Mouse (Mus musculus) adrenal gland (tissue): ENCODE data around the gene Vps53.

Source experiments
- intact Hi-C: fragments of 180-260 bp; cut with DNase I; formaldehyde crosslinking; loops from one replicate; pipeline ENCODE4 v1.15.1; 2025

Gene Vps53

DNA sequence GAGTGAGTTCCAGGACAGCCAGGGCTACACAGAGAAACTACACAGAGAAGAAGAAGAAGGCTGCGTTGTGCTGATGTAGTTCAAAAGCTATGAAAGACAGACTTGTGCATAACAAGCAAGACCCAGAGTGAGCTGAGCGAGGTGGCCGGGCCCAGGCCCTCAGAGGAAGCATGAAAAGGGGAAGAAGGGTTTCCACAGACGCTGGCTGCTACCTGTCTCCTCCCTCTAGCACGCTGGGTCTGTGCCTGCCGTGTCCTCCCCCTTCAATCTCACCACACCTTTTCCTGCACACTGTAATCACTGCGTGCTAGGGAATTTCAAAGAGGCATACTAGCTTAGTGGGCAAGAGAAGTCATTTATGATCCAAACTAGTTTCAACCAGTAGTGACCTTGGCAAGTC is 115.0 kb downstream of the Vps53 start:
- intact Hi-C loops = no loop called here

DNA sequence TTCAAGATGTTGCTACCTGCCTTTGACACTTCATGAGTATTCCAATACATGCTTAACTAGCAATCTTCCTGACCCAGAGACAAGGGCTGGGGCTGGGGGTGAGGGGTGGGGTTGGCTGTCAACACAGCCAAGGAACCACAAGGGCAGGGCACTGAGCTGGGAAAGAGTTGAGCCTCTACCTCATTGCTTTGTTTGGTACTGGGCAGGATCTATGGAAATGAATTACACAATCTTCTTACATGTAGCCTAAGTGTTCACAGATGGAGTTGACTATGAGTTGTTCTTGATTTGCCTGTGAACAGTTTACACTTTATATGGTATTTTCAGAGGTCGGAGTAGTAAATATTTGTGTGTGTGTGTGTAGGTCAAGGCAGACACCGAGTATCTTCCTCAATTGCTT is 118.5 kb downstream of the Vps53 start:
- intact Hi-C loops = no loop called here

DNA sequence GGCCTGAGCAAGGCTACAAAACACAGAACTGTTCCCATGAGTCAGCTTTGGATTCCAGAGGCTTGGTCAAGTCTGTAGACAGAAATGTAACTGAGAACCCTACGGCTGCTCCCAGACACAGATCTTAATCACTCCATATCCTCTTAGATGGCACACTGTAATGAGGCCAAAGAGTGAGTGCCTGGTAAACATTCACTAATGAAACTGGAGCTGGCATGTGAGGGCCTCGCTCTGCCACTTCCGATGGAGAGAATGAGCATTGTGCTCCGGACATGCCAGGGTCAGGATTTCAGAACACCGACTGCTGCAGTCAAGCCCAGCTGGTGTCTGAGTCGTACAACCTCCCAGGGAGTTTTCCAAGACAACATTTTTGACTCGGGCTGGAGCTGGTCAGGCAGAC is 119.5 kb downstream of the Vps53 start:
- intact Hi-C loops = no loop called here

DNA sequence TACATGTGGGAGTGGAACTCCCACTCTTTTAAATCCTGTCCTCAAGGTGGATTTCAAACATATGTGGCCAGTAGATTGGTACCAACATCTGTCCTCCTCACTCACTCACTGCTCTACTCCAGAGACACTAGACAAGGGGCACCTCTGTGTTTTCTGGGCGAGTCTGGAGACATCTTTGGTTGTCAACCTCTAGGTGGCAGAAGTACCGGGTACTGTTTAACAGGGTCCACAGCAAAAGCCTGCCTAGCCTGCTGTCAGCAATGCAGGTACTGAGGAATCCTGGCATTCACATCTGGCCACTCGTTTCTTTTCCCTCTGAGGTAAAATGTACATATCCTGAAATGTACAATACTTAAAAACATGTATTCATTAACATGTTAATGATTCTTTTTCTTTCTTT is 123.0 kb downstream of the Vps53 start:
- intact Hi-C loops = no loop called here

DNA sequence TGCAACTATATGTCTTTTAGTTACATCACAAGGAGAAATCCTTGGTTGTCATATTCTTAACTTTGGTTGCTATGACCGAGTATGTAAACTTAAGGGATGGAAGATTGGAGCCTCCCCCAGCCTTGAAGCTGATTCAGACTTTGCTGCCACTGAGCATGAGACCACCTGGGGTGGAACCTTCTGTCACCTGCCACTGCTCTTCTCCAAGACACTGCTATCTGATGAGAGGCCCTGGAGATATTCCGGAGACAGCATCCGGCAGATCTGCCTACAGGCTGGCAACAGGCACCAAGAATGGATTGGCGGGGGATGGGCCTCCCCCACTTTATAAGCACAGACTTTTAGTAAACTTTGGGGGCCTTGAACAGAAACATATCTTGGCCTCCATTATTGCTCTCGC is 127.0 kb downstream of the Vps53 start:
- intact Hi-C loops = no loop called here

DNA sequence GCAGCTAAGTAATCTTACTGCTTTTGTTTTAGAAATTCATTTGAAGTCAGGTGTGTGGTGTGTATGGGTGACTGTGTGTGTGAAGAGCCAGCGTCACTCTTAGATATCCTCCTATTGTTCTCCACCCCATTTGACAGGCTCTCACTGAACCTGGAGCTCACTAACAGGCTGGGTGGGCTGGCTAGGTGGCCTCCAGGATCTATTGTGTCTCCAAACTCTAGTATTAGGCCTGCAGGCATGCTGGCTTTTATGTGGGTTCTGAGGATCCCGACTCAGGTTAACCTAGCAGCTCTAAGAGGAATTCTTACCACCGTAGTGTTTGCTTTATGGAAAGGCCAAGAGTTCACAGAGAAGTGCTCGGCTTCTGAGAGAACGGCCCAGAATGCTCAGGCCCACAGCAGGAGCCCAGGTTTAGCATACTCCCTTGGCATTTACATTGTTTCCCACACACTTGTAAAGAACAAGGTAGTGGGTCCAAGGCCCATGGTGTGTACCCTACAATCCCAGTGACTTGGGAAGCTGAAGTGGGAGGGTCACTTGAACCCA is 128.4 kb downstream of the Vps53 start:
- intact Hi-C loops = no loop called here

DNA sequence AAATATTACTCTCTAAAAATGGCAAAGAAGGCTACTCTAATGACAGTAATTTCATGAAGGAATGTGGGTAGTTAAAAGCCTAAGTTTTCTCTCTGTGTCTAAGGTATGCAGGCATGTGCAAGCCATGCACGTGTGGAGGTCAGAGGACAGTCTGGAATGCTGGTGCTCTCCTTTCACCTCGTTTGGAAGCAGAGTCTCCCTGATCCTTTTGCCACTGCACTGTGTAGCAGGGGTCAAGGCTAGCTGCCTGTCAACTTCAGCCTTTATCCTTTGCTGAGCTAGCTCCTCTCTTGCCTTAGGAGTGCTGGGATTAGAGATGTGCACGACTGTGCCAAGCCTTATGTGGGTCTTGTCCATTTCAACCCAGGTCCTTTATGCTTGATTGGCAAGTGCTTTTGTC is 128.9 kb downstream of the Vps53 start:
- intact Hi-C loops = no loop called here

DNA sequence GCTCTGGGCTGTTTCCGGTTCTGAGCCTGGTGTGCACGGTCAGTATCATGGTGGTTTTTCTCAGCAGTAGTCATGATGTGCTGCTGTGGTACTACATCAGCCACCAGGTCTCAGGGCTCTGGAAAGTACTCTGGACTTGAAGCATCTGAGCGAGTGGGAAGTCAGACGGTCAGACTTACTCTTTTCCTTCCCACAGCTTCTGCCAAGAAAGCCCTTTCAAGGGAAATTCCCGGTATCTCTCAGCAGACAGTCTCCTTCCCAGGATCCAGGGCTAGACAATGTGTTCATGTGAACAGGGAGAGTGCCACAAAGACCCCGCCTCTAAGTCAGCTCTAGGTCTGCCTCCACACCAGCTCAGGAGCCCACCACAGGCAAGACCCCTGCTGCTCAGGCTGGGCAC is 134.1 kb downstream of the Vps53 start:
- intact Hi-C loops = no loop called here

DNA sequence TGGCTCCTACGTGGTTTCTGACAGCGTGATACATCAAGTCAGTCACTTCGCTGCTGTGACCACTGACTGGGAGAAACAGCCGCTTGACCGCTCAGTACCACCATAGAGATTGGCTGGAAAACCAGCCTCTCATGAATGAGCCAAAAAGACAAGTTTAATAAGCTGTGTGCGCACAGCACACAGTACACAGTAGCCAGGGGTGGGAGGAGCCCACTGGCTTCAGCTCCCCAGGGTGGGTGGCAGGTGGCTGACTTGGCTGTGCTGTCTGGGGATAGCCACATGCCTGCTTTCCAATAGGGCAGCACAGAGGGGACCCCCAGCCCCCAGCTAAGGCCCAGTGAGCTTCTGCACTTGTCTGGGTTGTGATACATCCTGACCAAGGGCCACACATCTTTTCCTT is 135.0 kb downstream of the Vps53 start:
- intact Hi-C loops = no loop called here

DNA sequence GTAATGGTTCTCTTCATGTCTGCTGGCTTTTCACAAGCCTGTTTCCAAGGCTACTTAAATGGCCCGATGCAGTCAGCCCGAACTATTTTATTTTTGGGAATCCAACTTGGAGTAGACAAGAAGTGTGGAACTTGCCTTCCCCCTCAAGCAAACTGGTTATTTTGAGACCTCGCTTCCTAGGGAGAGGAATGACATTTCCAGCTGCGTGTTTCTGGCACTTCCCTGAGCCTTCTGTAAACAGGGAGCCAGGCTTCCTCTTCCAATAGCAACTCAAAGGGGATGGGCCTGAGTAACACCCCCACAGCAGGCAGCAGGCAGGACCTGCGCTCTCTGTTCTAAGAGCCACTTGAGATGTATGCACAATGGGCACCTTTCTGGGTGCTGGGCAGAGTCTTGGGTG is 136.6 kb downstream of the Vps53 start:
- intact Hi-C loops = no loop called here

DNA sequence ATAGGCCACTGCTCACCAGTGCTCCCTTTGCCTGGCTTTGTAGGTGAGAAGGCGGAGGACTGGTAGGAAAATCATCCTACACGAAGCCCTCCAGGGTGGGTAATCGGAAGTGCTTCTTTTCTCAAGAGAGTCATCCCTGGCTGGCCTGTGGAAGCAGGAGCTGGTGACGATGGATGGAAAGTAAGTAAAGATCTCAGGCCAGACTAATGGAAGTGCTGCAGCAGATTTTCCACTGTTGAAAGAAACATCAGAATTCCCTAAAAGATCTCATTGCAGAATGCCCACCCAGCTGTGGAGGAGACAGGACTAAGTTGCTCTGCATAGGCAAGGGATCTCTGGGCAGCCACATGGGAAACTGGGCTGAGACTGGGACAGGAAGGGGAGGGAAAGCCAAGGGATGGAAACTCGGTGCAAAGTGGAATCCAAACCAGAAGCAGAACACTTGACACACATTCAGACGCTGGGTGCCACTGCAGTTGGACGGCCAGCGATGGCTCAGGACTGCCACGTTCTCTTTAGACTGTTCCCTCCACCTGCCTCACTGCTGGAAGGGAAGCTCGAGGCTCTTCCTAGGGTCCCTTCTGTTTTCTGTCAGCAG is 137.3 kb downstream of the Vps53 start:
- intact Hi-C loops = no loop called here

DNA sequence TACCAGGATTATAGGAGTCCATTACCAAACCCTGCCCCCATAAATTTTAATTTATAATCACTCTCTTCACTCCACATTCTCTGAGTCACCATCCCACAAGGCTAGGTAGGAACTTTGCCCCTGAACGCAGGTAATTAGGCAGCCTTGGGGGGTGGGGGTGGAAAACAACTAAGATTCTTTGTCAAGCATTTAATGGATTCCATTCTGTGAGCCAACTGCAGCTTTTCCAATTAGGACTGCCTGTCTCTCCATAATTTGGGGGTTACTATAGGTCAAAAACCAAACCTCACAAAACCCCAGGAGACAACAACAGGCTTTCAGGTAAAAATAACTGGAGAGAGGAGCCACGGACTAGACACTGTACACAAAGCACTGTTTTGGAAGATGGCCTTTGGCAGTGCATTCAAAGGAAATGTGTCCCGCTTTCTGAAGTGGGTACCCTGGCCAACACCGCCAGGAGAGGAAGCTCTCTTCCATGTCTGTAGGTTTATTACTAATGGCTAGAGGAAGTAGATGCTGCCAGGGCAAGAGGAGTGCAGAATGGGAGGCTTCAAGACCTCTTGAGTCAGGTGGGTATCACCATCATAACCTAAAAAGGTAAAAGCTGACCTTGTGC is 138.6 kb downstream of the Vps53 start:
- intact Hi-C loops = no loop called here

DNA sequence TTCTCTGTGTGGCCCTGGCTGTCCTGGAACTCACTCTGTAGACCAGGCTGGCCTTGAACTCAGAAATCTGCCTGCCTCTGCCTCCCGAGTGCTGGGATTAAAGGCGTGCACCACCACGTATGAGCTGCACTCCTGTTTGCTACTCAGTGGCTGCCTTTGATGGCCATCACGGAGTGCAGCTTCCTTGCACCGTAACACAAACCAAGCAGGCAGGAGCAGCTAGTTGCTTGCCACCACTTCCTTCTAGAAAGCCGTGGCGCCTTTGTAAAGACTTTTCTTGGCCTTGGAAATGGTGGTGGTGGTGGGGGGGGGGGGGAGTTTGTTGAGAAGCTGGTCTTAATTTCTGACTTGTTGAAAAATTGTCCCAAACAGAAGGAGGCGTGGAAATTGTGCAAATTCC is 139.3 kb downstream of the Vps53 start:
- intact Hi-C loops = no loop called here

DNA sequence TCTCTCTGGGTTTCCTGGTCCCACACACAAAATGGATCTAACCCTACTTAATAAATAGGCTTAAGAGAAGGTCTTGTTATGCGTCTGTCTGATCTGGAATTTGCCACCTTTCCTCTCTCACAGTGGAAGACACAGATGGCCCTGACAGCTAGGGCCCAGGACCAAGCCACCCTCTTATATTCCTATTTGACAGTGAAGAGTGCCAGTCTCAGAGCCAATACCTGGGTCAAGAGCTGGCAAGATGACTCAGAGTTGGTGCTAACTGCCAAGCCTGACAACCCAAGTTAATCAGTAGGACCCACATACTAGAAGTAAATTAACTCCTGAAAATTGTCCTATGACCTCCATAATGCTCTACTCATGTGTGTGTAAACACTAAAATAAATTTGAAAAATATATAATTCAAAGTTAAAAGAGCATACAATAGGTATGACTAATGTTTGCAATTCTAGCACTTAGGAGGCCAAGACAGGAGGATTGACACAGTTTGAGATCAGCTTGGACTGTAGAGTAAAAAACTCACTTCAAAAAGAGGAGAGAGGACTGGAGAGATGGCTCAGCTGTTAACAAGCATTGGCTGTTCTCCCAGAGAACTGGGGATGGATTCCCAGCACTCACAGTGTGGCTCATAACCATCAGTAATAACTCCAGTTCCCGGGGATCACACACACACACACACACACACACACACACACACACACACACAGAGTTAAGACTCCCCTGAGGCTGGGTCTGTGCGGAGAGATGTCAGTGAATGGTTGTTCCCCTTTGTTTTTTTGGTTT is 140.0 kb downstream of the Vps53 start:
- intact Hi-C loops = no loop called here

DNA sequence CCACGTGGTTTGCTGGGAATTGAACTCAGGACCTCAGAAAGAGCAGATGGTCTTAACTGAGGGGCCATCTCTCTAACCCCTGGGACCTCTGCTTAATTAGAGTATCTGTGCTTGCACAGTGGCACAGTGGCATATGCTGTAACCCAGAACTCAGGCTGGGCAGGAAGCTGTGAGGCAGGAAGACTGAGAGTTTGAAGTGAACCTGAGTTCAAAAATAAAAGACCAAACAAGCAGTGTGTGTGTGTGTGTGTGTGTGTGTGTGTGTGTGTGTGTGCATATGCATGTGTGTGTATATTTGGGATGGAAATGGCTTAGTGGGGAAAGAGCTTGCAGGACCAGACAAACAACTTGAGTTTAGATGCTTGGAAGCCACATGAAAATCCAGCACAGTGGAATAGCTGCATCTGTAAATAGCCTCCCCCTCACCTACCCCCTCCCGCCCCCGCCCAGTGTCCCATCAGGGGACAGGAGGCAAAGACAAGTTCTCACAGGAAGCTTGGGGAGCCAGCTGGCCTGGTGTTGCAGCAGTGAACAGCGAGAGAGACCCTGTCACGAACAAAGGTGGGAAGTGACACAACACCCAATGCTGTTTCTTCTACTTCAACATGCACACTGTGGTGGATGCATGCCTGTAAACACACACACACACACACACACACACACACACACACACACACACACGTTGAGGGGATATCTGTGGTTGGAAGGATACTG is 141.7 kb downstream of the Vps53 start:
- intact Hi-C loops = no loop called here

DNA sequence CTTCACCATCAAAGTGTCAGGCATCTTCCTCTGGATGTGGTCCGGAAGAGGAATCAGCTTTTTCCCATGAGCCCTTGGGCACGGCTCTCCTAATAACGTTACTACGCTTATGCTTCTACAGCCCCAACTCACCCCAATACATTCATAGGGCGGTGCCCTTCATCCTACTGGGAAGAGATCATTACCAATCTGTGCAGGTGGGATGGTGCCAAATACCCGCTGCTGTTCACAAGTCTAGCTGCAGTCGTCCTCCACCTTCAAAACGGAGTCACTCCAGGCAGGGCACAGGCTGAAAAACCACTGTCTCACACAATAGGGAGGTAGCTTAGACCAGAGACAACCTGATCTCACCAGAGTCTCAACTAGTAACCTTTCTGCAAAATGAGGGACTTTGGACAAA is 144.3 kb downstream of the Vps53 start:
- intact Hi-C loops = no loop called here

DNA sequence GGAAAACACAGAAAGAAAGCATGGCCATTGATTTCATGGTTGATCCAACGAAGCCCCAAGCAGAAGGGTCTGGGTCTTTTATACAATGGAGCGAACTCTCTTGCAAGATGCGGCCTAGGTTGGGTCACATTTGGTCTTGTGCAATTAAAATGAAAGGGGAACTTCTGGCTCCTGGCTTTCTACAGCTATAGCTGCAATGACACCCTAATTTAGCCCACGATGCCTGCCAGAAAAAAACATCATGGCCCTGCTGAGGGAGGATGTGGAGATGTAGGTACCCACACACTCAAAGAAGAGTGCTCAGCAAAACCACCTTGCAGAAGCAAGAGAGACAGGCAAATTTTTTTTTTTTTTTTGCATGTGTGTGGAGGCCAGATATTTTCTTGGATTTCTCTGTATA is 145.6 kb downstream of the Vps53 start:
- intact Hi-C loops = no loop called here

DNA sequence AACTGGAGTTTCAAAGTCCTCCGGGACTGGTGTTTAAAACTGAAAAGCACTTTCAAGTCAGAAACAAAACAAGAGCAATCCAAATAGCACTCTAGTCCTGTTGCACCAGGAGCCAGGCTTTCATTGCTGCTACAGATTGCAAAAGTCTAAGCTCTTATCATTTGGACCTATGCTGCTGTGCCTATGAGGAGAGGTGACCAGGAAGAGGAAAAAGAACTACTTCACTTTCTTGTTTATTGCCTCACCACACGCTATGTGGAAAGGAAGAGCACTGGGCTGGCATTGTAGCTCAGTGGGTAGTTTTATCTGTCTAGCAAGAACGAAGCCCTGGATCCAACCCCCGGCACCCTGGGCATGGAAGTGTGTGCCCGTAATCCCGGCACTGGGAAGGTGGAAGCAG is 146.1 kb downstream of the Vps53 start:
- intact Hi-C loops = no loop called here

DNA sequence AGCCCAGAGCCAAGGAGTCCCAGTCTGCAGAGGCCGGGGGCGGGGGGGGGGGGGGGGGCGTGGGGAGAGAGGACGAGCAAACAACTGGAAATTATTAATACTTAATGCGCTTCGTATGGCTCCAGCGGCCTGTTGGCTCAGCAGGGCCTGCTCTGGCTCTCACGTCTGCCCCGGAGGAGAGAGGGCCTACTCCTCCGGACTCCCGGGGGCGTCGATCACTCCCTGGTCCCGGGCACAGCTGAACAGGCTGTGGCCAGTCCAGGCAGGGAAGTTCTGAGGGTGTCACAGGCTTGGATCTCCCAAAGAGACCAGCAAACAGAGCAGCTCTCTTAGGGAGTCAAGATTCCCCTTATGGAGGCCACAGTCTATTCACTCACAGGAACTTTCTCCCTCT is 151.4 kb downstream of the Vps53 start:
- intact Hi-C loops = loop anchor here (5.0 kb wide), 1 partner anchor 49 kb away; no protein-coding TSS in a partner anchor

DNA sequence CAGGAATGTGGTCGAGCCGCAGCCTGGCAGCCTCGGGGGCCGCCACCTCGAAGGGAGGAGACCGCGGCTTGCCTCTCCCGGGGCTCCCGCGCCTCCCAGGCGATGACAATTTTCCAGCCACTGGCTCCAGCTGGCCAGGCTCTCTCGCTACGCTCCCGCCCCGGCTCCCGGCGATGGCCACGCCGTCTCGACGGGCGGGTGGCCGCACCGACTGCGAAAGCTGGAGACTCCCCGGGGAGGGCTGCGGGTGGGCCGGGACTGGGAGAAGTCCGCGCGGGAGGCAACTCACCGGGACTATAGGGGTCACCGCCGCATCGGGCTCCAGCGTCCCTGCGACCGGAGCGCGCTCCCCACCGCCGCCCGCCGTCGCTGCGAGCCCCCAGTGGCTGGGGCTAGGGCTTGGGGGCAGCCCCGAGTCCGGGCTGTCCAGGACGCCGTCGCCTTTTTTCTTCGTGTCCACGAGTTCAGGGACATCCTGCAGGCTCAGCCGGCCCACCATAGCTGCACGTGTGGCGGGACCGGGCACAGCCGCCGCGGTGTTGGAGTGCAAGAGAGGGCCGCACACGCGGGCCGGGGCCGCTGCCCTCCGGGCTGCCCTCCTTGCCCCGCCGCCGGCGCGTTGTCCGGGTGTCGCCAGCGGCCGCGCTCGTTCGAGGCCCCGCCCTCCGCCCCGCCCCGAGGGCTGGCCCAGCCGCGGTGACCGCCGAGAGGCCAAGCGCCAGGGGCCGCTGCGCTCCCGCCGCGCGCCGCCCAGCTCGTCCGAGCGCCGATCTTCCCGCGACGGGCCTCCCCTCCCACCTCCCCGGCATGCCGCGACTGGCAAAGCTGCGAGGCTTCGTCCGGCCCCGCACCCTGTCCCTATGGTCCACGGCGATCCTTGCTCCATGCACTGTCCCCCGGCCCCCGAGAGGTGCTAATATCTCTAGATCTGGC is 152.0 kb downstream of the Vps53 start, which contains the start of gene Rflnb:
Gene Rflnb, minus strand, starts transcription at position 644 of the 933 bp plus-strand sequence.
- intact Hi-C loops = loop anchor here (5.0 kb wide), 1 partner anchor 50 kb away; no protein-coding TSS in a partner anchor
